Mouse (Mus musculus) mouse embryonic stem cell (cell line): ENCODE data around the gene Metrn.

ENCODE experiments used
- in situ Hi-C, 2 experiments: fragments of 300-500 bp; cut with MboI; formaldehyde crosslinking; loops; 1 replicate in 1 of 2; 3 replicates in 1 of 2; pipeline ENCODE4 v1.14.3; 2019 to 2020; ENCODE audit warnings: low sequenced_read_pairs in 2 of 2, low pct_unique_long_range_greater_than_20kb in 1 of 2, mixed read lengths in 1 of 2; ENCODE audit not compliant: unreplicated experiment in 1 of 2

Metrn gene

DNA sequence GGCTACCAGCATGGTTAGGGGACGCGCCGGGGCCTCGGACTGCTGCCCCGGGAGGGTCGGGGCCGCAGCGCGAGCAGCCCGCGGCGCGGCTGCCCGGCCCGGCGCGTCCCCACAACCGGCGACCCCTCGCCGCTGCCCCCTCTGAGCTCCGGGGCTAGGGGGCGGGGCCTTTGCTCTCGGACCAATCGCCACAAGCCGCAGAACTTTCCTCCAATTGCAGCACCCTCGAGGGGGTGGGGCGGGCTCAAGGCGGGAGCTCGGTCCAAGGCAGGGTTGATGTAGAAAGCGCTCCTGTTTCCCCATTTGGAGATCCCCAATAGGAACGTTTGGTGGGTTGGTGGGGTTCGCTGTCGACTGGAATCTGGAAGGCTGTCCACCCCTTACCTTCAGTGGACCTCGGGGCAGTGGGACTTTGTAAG, at the start of gene Metrn:
Gene Metrn, minus strand, starts transcription at position 186 of the 419 bp plus-strand sequence.
- in situ Hi-C loops, result loop anchor here (10.0 kb wide), 2 partner anchors 62 to 322 kb away; partner anchors contain the start of gene Mslnl (in 1 of the 2)

DNA sequence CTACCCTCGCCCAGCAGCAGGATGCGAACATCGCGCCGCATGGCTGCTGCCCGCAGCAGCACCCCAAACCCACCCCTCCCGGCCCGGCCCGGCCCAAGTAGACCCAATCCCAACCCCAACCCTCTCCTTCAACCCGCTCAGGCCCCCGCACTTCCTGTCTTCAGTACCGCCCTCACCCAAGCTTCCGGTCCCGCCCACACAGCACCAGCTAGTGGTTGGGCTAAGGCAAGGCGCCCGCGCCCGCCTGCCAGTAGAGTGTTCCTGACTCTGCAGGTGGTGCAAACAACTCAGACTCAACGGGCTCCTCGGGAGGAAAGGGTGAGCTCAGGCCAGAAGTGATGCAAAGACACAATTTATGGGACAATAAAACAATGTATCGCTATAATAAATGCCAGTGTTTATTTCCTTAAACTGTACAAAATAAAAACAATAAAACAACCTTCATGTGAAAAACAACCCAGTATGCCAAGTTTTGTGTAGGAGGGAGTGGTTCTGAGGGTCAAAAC, 47.5 kb upstream of the Metrn start, which contains the start of gene Rhot2:
Gene Rhot2, minus strand, starts transcription at position 456 of the 506 bp plus-strand sequence.
- in situ Hi-C loops, result no loop called here

GRCm38 (mm10) chr17:25843636-25844395, 46.9 kb upstream of the Metrn start:
- in situ Hi-C loops, result no loop called here

DNA sequence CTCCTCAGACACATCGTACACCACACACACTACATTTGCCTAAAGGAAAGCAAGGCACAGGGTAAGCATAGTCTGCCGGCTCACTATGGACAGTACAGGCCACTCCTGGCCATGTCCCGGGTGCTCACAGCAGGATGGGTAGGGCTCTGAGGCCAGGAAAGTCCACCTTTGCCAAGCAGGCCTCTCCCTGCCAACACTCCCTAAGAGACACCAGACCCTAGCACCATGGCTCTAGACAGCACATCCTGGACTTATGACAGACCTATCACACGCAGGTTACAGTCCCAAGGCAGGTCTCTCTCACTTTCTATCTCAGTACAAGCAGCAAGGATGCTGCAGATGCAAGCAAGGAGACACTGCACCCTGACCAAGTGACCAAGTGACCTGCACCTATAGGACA, 46.2 kb upstream of the Metrn start:
- in situ Hi-C loops, result no loop called here

- in situ Hi-C loops, result no loop called here
Measured at GRCm38 (mm10) chr17:25842509-25842908, 45.6 kb upstream of the Metrn start.

GRCm38 (mm10) chr17:25841117-25841880, 44.4 kb upstream of the Metrn start, which contains the start of gene Gm20683:
Gene Gm20683 (minus strand): TSS chr17:25841763.
- in situ Hi-C loops, result no loop called here

DNA sequence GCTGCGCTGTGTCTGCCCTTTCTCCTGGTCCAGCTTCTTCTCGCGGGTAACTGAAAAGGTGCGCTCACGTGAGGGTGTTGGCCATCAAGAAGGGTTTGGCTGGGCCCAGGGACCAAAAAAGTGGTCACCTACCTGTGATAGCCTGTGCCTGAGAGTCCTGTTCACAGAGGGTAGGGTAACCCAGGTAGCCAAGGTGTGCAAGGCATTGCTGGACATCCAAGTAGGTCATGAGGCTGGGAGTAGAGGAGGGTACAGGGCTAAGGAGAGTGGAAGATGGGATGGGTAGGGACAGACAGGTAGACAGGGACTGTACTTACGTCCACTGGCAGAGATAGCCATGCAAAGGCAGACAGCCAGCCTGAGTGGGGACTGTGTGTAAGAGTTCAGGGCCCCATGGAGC, 43.6 kb upstream of the Metrn start:
- in situ Hi-C loops, result no loop called here

DNA sequence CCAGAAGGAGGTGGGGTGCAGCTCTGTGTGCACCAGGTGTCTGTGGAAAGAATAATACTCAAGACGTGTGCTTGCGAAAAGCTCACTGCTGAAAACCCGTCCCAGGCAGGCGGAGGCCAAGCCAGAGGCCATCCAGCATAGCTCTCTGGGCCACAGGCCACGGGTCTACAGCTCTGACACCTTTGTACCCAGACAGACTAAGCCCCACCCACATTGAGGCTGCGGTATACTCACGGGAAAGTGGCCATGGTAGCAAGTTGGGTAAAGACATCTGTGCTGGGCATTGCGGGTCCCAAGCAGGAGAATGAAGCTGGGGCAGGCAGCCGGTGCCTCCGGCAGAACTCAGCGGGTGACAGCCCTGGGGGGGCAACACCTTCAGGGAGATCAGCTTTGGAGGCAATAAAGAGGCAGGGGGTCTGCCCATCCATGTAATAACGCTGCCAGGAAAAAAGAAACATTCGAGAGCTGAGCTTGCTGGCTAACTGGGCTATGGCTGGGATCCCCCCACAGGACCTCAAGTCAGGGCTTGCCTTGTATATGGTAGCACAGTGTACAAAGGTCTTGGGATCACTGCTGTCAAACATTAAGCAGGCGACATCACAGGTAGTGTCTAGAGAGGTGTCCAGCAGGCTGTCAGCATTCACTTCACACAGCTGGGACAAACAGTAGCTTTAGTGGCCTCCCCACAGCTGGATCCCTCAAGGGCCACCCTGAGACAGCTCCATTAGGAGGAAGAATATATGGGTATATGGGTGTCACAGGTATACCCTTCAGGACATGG, 42.7 kb upstream of the Metrn start:
- in situ Hi-C loops, result no loop called here

- in situ Hi-C loops, result no loop called here
Measured at GRCm38 (mm10) chr17:25838904-25839303, 42.0 kb upstream of the Metrn start.

GRCm38 (mm10) chr17:25837533-25837932, 40.6 kb upstream of the Metrn start:
- in situ Hi-C loops, result no loop called here

DNA sequence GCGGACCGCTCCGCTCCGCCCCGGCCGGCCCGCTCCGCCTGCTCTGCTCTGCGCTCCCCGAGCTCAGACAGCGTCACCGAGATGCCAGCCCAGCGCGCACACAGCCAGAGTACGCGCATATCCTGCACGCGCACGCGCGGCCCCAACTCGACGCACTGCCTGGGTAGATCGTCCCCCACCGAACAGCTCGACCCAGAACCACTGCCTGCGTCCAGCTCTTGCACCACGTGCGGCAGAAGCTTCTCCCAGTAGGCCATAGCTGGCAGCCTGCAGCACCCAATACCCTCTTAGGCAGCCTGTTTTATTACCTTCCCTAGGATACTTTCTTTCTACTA, 40.1 kb upstream of the Metrn start, which contains the start of gene Rhbdl1:
Gene Rhbdl1, minus strand, starts transcription at position 220 of the 335 bp plus-strand sequence.
- in situ Hi-C loops, result no loop called here

- in situ Hi-C loops, result no loop called here
Measured at GRCm38 (mm10) chr17:25836397-25837075, 39.6 kb upstream of the Metrn start.

DNA sequence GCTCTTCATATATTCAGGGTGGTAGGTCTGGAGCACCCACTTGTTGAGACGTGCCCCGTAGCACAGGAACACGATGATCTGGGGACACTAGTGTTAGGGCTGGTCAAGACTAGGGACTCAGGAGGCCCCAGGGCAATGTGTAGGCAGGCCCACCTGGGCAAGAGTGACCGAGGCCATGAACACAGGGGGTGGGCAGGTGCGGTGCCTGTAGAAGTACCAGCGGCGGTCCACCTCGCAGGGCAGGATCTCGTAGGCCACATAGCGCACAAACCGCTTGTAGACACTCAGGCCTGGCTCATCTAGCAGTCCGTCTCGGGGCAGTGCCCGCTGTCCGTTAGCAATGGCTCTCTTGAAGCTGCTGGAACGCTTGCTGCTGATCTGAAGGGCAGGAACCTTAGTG, 38.9 kb upstream of the Metrn start:
- in situ Hi-C loops, result no loop called here

- in situ Hi-C loops, result no loop called here
Measured at GRCm38 (mm10) chr17:25835301-25835700, 38.4 kb upstream of the Metrn start.

GRCm38 (mm10) chr17:25834595-25835222, 37.8 kb upstream of the Metrn start:
- in situ Hi-C loops, result no loop called here

- in situ Hi-C loops, result no loop called here
Measured at GRCm38 (mm10) chr17:25833961-25834594, 37.1 kb upstream of the Metrn start.

DNA sequence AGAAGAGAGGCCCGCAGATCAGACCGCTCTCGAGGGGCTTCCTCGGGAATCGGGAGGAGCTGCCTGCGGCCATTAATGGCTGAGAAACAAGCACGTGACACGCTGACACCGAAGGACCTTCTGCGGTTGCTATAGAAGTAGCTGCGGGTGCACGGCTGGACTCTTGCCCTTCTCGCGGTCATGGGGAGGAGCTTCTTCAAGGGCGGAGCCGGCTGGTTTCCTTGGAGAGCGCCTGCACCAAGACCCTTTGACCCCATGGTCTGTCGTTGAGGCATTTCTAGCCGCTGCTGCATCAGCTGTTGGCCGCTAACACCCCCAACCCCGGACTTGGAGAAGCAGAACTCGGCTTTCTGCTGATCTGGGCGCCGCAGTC, 36.3 kb upstream of the Metrn start, which contains the start of gene Stub1:
Gene Stub1, minus strand, starts transcription at position 114 of the 373 bp plus-strand sequence.
- in situ Hi-C loops, result no loop called here
